Mouse (Mus musculus) central nervous system, embryonic 18 days (tissue): ENCODE results near the gene Gm3633. TPM values are rescaled to one million over a fixed set of nuclear protein-coding genes. Genes with fewer than 3 reads are reported as not detected.

Source experiments
- polyA plus RNA-seq: library from polyadenylated mRNA; depleted of rRNA; stranded (reverse); fragments of >200 nt; gene quantifications from 2 replicates; pipeline ENCODE4 v1.2.3, GENCODE M21; 2012; rRNA removed

Gm3633 gene
- polyA plus RNA-seq: not detected in 2 replicates

DNA sequence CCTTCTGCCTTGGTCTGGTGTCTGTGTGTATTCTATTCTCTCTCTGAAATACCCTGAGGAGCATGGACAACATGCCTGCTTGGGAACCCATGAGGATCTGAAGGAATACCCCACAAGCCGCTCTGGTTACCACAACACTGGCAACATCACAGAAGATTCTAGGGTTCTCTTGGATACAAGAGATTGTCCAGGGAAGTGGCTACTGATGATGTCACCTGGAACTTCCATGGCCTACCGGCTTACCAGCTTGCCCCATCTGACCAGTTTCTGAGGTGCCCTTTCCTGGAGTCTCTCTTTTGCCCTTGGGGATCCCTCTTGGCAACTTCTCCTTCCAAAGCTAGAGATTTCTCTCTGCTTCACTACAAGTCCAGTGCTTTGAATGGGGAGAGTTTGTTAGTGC is at the start of gene Gm3633:
TSS of gene Gm3633 (minus strand) at position 101 of the 400 bp plus-strand sequence.

DNA sequence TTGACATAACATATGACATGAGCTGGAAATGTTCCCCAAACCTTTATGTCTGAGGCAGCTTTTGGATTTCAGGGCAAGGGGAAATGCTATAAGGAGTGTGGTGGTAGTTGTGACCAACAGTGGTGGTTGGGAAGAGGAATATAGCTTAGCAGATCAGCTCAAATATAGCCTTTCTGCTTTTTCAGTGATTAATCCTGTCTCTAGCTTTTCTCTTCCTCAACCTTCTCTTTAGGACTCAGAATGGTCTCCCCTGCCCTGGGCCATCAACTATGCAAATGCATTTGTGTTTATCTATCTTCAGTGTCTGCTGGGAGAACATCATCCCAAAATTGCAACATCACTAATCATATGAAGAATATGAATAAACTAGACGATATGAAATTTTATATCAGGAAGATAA is 13.9 kb upstream of the Gm3633 start, which contains the start of gene Gm10378:
TSS of gene Gm10378 (plus strand) at position 301 of the 400 bp plus-strand sequence.

DNA sequence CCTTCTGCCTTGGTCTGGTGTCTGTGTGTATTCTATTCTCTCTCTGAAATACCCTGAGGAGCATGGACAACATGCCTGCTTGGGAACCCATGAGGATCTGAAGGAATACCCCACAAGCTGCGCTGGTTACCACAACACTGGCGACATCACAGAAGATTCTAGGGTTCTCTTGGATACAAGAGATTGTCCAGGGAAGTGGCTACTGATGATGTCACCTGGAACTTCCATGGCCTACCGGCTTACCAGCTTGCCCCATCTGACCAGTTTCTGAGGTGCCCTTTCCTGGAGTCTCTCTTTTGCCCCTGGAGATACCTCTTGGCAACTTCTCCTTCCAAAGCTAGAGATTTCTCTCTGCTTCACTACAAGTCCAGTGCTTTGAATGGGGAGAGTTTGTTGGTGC is 41.9 kb downstream of the Gm3633 start, which contains the start of gene Gm17124:
TSS of gene Gm17124 (minus strand) at position 101 of the 400 bp plus-strand sequence.

Other genes starting within 250 kb of the Gm3633 start
- not detected in 2 replicates for gene Gm8005, start 202.2 kb downstream of the Gm3633 start, polyA plus RNA-seq
- not detected in 2 replicates for gene Gm8011, start 178.0 kb downstream of the Gm3633 start, polyA plus RNA-seq
- gene Gm8020, start 139.6 kb downstream of the Gm3633 start, polyA plus RNA-seq: not detected in 2 replicates
- not detected in 2 replicates for gene Gm8024, start 117.6 kb downstream of the Gm3633 start, polyA plus RNA-seq
- not detected in 2 replicates for gene Gm17124, start 42.0 kb downstream of the Gm3633 start, polyA plus RNA-seq
- not detected in 2 replicates for gene Gm10378, start 14.0 kb upstream of the Gm3633 start, polyA plus RNA-seq
- not detected in 2 replicates for gene Gm3015, start 126.9 kb upstream of the Gm3633 start, polyA plus RNA-seq
- gene Gm10377, start 156.1 kb upstream of the Gm3633 start, polyA plus RNA-seq: not detected in 2 replicates
- gene Gm21977, start 211.6 kb upstream of the Gm3633 start, polyA plus RNA-seq: not detected in 2 replicates